Mouse (Mus musculus) limb, embryonic 12.5 days (tissue): ENCODE measurements at regions not wholly inside any gene's neighbourhood (a gene's known extent, or its start where the extent isn't known, plus 50 kb on each side); places are given as distances from the start of the nearest gene placed in this dataset.
"Not testable (repeated sequence)": the region's sequence is repeated elsewhere in the genome, so short reads cannot be mapped to it uniquely, and the experiment has no call there.

Experiments used
- ATAC-seq: fragments of 200-750 bp; cut with Nextera tagmentation; 2 replicates; pipeline ENCODE4 v1.8.0; 2017; ENCODE audit warnings: low read depth, moderate TSS enrichment; ENCODE audit not compliant: insufficient number of reproducible peaks, insufficient read depth, low FRiP score, low TSS enrichment
- H3K27ac ChIP-seq: fragments of 300-500 bp; sonication (generic); 2 replicates; pipeline ENCODE4 v1.5.1; 2016; ENCODE audit warnings: mild to moderate bottlenecking, moderate library complexity
- H3K27me3 ChIP-seq: fragments of 300-500 bp; sonication (generic); 2 replicates; pipeline ENCODE4 v1.6.1; 2016; ENCODE audit warnings: mild to moderate bottlenecking, moderate library complexity
- H3K36me3 ChIP-seq: fragments of 300-500 bp; sonication (generic); 2 replicates; pipeline ENCODE4 v1.6.1; 2016; ENCODE audit warnings: mild to moderate bottlenecking, moderate library complexity
- H3K4me1 ChIP-seq: fragments of 300-500 bp; sonication (generic); replicated peaks from 2 replicates; pipeline ENCODE4 v1.6.1; 2016
- H3K4me2 ChIP-seq: fragments of 300-500 bp; sonication (generic); 2 replicates; pipeline ENCODE4 v1.6.1; 2016; ENCODE audit warnings: mild to moderate bottlenecking, moderate library complexity
- H3K4me3 ChIP-seq: fragments of 300-500 bp; sonication (generic); replicated peaks from 2 replicates; pipeline ENCODE4 v1.5.1; 2016; ENCODE audit warnings: mild to moderate bottlenecking
- H3K9ac ChIP-seq: fragments of 300-500 bp; sonication (generic); replicated peaks from 2 replicates; pipeline ENCODE4 v1.6.1; 2016; ENCODE audit warnings: mild to moderate bottlenecking, moderate library complexity
- H3K9me3 ChIP-seq: fragments of 300-500 bp; sonication (generic); 2 replicates; pipeline ENCODE4 v1.6.1; 2016; ENCODE audit warnings: mild to moderate bottlenecking, moderate library complexity
- WGBS: fragments of 180-500 bp; shearing (Covaris S2); methylation state at CpG from one replicate; pipeline ENCODE4 v1.1.7; 2016; 5-methylcytosine and 5-hydroxymethylcytosine counted together

DNA sequence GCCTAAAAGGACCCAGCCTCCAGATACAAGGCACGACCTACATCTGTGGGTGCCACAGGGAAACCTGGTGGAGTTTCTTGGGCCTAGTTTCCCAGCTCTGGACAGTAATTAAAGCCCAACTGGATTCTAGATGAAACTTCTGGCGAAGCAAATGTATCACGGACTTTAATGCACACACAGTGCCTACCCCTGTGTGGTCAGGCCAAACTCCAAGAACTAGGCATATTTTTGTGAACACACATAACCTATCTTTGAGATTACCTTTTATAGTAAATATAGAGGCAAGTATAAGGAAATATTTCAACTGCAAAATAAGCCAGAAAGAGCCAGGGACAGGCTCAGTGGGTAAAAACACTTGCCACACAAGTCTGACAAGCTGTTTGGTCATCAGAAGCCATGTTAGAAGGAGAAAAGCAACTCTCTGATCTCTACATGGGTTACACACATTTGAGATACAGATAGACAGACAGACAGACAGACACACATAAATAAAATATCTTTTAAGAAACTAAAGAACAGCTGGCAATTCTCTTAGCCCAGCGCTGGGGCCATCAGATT, 63.7 kb upstream of the Cpm start:
- Histone ChIP-seq H3K4me3 (no peak overlapping the region), H3K9ac (no peak overlapping the region), H3K27me3 (no peaks in the 10 kb centered on the region), H3K27ac (no peak overlapping the region), H3K9me3 (0 out of 2 replicates have a peak, but pooled peaks cover 5% of the 10 kb centered on the region), H3K36me3 (no peaks in the 10 kb centered on the region), H3K4me1 (peaks cover 46% of the 10 kb centered on the region), H3K4me2 (no peak overlapping the region)
- WGBS, result 91% methylated on average over 4 of the region's 4 CpGs
- no peak for ATAC-seq

DNA sequence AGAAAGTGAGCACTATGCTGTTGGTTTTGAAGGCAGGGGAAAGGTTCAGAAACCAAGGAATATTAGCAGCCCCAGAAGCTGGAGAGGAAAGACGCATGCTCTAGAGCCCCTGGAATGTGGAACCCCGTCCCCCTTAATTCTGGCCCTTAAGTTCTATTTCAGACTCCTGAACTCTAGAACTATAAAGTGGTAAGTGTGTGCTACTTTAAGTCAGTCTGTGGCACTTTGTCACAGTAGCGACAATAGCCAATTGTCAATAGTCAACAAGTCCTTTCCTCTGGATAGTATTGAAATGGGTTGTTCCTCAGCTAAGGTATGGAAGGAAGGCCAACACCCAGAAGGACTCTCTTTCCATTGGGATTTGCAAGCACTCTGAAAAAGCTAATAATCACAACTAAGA, 64.2 kb upstream of the Cpm start:
- no peak for ATAC-seq
- Histone ChIP-seq H3K27me3 (no peaks in the 10 kb centered on the region), H3K4me2 (no peak overlapping the region), H3K27ac (no peak overlapping the region), H3K4me1 (peaks cover 44% of the 10 kb centered on the region), H3K36me3 (no peaks in the 10 kb centered on the region), H3K9me3 (0 out of 2 replicates have a peak, but pooled peaks cover 5% of the 10 kb centered on the region), H3K4me3 (no peak overlapping the region), H3K9ac (no peak overlapping the region)
- 90% methylated on average over 3 of the region's 3 CpGs for WGBS

DNA sequence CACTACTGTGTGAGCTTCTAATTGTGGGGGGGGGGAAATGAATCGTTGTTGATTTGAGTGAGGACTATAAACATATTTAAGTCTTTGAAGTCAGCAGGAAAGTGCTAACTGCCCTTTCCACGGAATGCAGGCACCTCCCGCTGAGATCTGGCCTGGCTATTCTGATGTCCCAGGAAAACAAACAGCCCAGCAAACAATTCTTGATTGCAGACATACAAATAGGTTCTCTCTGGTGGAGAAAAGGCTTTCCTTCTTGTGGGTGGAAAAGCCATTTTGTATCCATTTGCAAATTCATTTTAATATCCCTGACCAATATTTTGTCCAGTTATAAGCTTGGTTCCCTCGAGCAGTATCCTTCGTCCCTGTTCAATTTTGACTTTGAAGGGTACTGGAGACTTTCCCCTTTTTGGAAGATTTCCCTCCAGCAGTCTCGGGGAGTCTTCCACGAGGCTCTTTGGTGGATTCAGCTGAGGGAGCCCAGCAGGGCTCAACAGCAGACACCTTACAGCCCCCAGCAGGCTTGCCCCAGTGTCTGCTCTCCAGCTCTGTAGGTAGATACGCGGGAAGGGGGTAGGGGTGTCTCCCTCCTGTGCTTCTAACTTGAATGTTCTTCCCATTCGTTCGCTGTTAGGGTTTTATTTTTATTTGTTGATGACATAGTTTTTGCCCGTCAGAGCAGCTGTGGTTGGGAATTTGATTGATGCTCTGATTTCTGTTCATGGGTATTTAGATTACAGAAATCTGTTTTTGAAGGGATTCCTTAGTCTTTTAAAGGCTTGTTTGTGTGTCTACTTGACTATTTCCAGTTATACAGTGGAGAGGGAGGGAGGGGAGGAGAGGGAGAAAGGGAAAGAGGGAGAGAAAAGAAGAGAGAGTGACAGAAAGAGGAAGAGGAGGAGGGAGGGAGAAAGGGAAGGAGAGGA, 64.9 kb upstream of the Cpm start:
- Histone ChIP-seq H3K4me3 (no peak overlapping the region), H3K4me1 (peaks cover 43% of the 10 kb centered on the region), H3K27ac (no peak overlapping the region), H3K36me3 (no peaks in the 10 kb centered on the region), H3K9me3 (0 out of 2 replicates have a peak, but pooled peaks cover 5% of the 10 kb centered on the region), H3K9ac (no peak overlapping the region), H3K27me3 (no peaks in the 10 kb centered on the region), H3K4me2 (no peak overlapping the region)
- ATAC-seq, result no peak
- 22% methylated on average over 12 of the region's 12 CpGs for WGBS

DNA sequence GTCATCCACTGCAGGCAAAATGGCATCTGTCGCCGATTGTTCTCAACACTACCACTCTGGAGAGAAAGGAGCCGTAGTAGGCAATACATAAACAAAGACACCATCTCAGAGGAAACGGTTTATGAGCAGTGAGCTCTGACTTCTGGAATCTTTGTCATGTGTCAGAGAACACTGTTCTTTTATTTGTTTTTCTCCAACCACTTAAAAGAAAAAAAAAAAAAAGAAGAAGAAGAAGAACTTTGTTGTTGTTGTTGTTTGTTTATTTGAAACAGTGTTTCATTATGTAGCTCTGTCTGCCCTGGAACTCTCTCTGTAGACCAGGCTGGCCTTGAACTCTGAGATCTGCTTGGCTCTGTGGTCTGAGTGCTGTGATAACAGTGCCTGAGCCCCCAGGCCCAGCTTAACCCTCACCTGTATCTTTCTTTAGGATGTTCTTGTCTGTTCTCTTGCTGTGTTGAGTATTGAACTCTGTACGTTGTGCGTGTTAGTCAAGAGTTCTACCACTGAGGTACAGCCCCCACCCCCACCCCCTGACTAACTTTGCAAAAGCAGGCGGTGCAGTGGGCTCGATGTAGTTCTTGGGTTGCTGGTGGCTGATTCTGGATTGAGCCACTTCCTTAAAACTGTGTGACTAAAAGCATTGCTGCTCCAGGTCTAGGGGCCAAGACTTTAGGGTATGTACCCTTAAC, 65.7 kb upstream of the Cpm start:
- Histone ChIP-seq H3K9me3 (0 out of 2 replicates have a peak, but pooled peaks cover 5% of the 10 kb centered on the region), H3K4me1 (peaks cover 40% of the 10 kb centered on the region), H3K9ac (no peak overlapping the region), H3K4me2 (no peak overlapping the region), H3K27ac (no peak overlapping the region), H3K27me3 (no peaks in the 10 kb centered on the region), H3K4me3 (no peak overlapping the region), H3K36me3 (no peaks in the 10 kb centered on the region)
- no peak for ATAC-seq
- WGBS, result 48% methylated on average over 8 of the region's 8 CpGs

DNA sequence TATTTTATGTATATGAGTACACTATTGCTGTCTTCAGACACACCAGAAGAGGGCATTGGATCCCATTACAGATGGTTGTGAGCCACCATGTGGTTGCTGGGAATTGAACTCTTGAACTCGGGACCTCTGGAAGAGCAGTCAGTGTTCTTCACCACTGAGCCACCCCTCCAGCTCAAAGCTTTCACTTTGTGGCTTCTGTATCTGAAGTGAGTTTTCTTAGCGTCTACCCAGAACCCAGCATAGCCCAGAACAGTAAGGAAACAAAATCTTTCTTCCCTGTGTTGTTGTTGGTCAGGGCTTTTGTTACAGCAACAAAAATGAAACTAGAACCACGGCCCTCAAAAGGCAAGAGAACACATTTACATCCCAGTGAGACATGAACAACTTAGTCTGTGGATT, 66.5 kb upstream of the Cpm start:
- not testable (repeated sequence) for H3K4me3 ChIP-seq, H3K27ac ChIP-seq, H3K9me3 ChIP-seq, H3K36me3 ChIP-seq, H3K27me3 ChIP-seq, ATAC-seq, H3K4me2 ChIP-seq, H3K9ac ChIP-seq
- WGBS, result 82% methylated on average over 3 of the region's 3 CpGs
- H3K4me1 ChIP-seq, result peaks cover 40% of the 10 kb centered on the region

DNA sequence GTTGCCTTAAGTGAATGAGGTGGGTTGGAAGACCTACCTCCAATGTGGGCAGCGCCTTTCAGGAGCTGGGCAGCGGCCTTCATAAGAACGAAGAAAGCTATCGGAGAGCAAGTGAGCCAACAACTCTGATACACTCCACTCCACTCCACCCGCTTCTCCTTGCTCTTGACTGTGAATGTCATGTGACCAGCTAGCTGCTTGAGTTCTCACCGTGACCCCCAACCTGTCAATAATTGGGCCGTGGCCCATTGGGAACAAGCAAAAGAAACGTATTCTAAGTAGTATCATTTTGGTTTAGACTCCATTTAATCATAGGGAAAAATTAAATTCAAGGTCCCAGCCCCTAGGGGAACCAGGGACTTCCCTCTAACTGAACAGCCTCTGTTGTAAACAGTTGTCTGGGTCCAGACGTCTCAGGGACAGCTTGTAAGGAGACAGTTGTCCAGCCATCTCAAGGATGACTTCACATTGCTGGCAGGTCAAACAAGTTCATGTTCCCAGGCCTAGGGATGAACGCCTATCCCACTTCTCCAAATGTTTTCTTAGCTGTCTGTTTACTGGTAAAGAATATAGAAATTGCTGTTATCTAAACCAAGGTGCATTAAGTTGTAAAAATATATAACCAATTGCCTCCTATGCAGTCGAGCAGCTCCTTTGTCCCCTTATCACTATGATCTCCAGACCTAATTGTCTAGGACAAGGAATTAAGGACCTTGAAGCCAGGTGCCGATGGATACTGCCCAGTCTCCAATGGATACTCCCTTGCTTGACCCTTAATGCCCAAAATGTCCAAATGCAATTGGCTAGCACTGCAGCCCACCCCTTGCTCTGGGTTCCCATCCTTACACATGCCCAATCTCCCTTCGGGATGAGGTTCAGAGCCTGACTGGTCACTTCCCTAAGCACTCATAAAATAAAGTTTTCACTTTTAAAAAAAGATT, 67.1 kb upstream of the Cpm start:
- Histone ChIP-seq H3K27ac (no peak overlapping the region), H3K27me3 (no peaks in the 10 kb centered on the region), H3K9ac (no peak overlapping the region), H3K36me3 (no peaks in the 10 kb centered on the region), H3K4me2 (no peak overlapping the region), H3K4me3 (no peak overlapping the region), H3K4me1 (peaks cover 41% of the 10 kb centered on the region), H3K9me3 (0 out of 2 replicates have a peak, but pooled peaks cover 5% of the 10 kb centered on the region)
- WGBS, result 82% methylated on average over 13 of the region's 13 CpGs
- ATAC-seq, result no peak

DNA sequence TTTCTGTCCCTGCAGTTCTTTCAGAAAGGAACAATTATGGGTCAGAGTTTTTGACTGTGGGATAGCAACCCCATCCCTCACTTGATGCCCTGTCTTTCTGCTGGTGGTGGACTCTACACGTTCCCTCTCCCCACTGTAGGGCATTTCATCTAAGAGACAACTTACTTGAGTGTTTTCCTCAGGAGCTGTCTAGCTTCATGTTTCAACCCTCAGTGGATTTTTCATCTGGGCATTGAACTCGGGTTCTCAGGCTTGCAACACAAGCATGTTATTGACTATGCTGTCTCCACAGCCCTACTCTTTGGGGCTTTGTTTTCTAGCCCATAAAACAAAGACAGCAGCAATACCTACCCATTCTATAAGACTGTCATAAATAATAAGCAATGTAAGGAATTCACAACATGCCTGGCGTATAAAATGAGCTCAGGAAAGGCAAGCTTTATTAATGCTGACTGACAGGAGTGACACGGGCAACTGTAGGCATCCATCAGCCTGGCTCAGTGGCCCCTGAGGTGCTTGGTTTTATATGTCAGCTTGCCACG, 68.0 kb upstream of the Cpm start:
- WGBS, result 66% methylated on average over 5 of the region's 5 CpGs
- Histone ChIP-seq H3K36me3 (no peaks in the 10 kb centered on the region), H3K4me1 (peaks cover 49% of the 10 kb centered on the region), H3K27ac (no peak overlapping the region), H3K9me3 (no peaks in the 10 kb centered on the region), H3K9ac (no peak overlapping the region), H3K4me2 (no peak overlapping the region), H3K27me3 (no peaks in the 10 kb centered on the region), H3K4me3 (no peak overlapping the region)
- ATAC-seq, result no peak

DNA sequence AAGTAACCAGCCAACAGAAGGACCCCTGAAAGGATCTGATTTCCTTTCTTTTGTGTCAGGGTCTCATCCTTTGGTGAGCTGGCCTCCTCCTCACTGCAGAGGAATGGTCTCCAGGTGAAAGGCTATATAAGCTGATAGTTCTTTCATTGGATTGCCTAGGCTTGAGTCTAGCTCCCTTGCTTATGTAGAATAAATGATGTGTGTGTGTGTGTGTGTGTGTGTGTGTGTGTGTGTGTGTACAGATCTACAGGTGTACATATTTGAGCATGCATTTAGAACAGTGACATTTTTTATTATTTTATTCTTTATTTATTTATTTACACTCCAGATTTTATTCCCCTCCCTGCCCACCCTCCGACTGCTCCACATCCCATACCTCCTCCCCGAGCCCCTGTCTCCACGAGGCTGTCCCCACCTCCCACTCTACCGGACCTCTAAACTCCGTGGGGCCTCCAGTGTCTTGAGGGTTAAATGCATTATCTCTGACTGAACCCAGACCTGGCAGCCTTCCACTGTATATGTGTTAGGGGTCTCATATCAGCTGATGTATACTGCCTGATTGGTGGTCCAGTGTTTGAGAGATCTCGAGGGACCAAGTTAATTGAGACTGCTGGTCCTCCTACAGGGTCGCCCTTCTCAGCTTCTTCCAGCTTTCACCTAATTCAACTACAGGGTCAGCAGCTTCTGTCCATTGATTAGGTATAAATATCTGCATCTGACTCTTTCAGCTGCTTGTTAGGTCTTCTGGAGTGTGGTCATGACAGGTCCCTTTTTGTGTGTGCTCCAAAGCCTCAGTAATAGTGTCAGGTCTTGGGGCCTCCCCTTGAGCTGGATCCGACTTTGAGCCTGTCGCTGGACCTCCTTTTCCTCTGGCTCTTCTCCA, 68.7 kb upstream of the Cpm start:
- Histone ChIP-seq H3K4me1 (peaks cover 55% of the 10 kb centered on the region), H3K9me3 (no peaks in the 10 kb centered on the region), H3K4me2 (no peak overlapping the region), H3K4me3 (no peak overlapping the region), H3K9ac (no peak overlapping the region), H3K36me3 (no peaks in the 10 kb centered on the region), H3K27ac (no peak overlapping the region), H3K27me3 (no peaks in the 10 kb centered on the region)
- no peak for ATAC-seq
- WGBS, result 69% methylated on average over 9 of the region's 9 CpGs

DNA sequence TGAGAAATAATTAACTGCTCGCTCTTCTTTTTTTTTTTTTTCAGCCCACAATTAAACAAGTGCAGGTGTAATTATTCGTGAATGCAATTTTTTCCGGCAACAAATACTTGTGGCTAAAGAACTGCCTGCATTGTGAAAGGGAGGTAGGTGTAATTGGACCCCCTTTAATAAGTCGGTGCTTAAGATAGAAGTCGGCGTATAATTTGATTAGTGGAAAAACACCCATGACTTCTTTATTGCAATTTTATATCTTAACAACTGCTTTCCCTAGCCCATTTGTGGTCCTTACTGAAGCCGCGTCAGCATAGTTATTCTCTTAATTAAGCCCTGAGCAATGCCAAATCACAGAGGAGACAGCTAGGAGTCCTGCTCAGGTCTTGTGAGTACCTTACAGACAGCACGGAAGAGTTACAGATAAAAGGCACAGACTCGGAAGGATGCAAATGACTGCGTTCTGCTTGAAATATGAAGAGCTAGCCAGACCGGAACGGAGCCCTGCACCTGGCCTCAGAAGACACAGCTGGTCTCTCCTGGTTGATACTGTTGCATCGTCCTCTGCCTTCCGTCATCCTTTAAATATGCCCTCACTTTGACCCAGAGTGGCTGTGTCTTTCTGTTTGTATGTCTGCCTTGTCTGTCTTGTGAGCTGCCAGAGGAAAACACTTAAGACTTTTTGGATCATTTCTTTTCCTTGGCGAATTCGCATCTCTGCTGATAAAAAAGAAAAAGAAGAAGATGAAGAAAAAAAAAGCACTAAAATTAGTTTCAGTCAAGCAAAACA, 69.5 kb upstream of the Cpm start:
- Histone ChIP-seq H3K27ac (no peak overlapping the region), H3K27me3 (no peaks in the 10 kb centered on the region), H3K9ac (no peak overlapping the region), H3K4me1 (peaks cover 56% of the 10 kb centered on the region), H3K4me3 (no peak overlapping the region), H3K36me3 (no peaks in the 10 kb centered on the region), H3K9me3 (no peaks in the 10 kb centered on the region), H3K4me2 (no peak overlapping the region)
- 47% methylated on average over 17 of the region's 17 CpGs for WGBS
- ATAC-seq, result no peak
